Mouse (Mus musculus) embryo, embryonic 10 days (tissue): ENCODE results near the gene Phf1.
"Not testable (repeated sequence)": the region's sequence is repeated elsewhere in the genome, so short reads cannot be mapped to it uniquely, and the experiment has no call there.

Experiments
- DNase-seq: peaks from one replicate; pipeline ENCODE4 v3.0.0-alpha.2; 2015; ENCODE audit warnings: low spot score

Gene Phf1

GRCm38 (mm10) chr17:26977354-26977753 lies 44.5 kb downstream of the Phf1 start:
- DNase-seq: not testable (repeated sequence)

GRCm38 (mm10) chr17:26979426-26979825 lies 46.6 kb downstream of the Phf1 start:
- no peak for DNase-seq

GRCm38 (mm10) chr17:26981050-26981449 lies 48.2 kb downstream of the Phf1 start:
- DNase-seq: no peak

- no peak for DNase-seq
These were observed 50.5 kb downstream of the Phf1 start for GRCm38 (mm10) chr17:26983382-26983781.

GRCm38 (mm10) chr17:26985503-26986179 lies 52.8 kb downstream of the Phf1 start:
- DNase-seq: no peak
